9 mouse cellular contexts compared by ENCODE assay signal in the genomic region with DNA sequence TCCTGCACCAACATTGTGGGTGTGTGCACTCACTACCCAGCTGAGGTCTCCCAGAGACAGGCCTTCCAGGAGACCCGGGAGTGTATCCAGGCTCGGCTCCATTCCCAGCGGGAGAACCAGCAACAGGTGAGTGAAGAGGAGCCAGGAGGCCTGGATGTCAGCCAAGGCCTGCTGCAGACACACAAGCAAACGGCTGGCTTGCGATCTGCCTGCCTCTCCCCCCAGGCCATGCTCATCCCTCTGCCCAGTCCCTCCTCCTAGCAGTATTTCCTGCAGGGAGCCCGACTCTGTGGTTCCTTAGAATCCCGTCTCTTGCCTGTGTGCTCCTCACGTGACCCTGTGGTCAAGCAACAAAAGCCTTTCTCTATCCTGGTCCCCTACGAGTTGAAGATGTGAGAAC.
DNase-seq lines count a peak whose midpoint lies in the region; ATAC-seq and TF ChIP-seq lines count a peak whose summit lies in the region.
"Had no signal": no experiment of that assay in that cellular context is flagged by ENCODE, and none has a peak within 500 bp of the region (broad histone marks: within the 10 kb centered on the region; RNA-seq: fewer than 3 reads in every experiment).

No protein-coding gene starts in this region.

- H3K4me1 ChIP-seq in liver, adult 2 months (ENCODE audit: control insufficient read depth, insufficient read depth, low read length), result no peaks in the 10 kb centered on the region
- H3K4me1 ChIP-seq in liver, postnatal 0 days (ENCODE audit: insufficient read depth), result no peaks in the 10 kb centered on the region

- no peak overlapping the region for H3K9ac ChIP-seq in liver, adult 2 months (ENCODE audit: low read depth, low read length)
- no peak overlapping the region for H3K9ac ChIP-seq in liver, postnatal 0 days (replicated peaks)
- H3K9ac ChIP-seq: limb, embryonic 15.5 days had no signal

- DNase-seq in adrenal gland, adult (ENCODE audit: inconsistent age in 2 of 2, low spot score in 1 of 2), result peak; percentile 34 to 65
- no peak for DNase-seq in adrenal gland, postnatal 4 days (ENCODE audit: low spot score in 2 of 2)
- DNase-seq in liver, adult 2 months (ENCODE audit: extremely low read depth, low read depth, low spot score), result peak; percentile 77
- no peak for DNase-seq in liver, postnatal 0 days
- DNase-seq in gastrocnemius, postnatal 14 days, result peak; percentile 79
- peak; percentile 32 for DNase-seq in ovary, postnatal 14 days (ENCODE audit: low spot score)
- DNase-seq in embryo, embryonic 9.5 days (ENCODE audit: extremely low spot score), result no peak
- DNase-seq in layer of hippocampus, adult 9-10 months (ENCODE audit: low spot score), result no peak

- no peak for TF ChIP-seq POLR2A in liver, adult 2 months (IDR thresholded peaks at IDR 0.05; ENCODE audit: extremely low read depth, insufficient read depth, low read length)

- H3K4me3 ChIP-seq in liver, adult 2 months (ENCODE audit: insufficient read depth, low read depth, low read length), result no peak overlapping the region
- H3K4me3 ChIP-seq in liver, postnatal 0 days (ENCODE audit: low read depth, low read length), result no peak overlapping the region
- H3K4me3 ChIP-seq: limb, embryonic 15.5 days had no signal

- H3K36me3 ChIP-seq in liver, adult 2 months (ENCODE audit: control insufficient read depth, insufficient read depth, low read length), result no peaks in the 10 kb centered on the region
- no peaks in the 10 kb centered on the region for H3K36me3 ChIP-seq in liver, postnatal 0 days (replicated peaks; ENCODE audit: insufficient read depth, low read length)
- H3K36me3 ChIP-seq: limb, embryonic 15.5 days had no signal

- TF ChIP-seq EP300 in liver, postnatal 0 days (IDR thresholded peaks at IDR 0.05; ENCODE audit: low read depth), result no peak

- WGBS in liver, adult 2 months, result 28% methylated on average over 9 of the region's 9 CpGs
- 52% methylated on average over 9 of the region's 9 CpGs for WGBS in liver, postnatal 0 days (ENCODE audit: insufficient replicate concordance)

- no peaks in the 10 kb centered on the region for H3K27me3 ChIP-seq in liver, adult 2 months (ENCODE audit: control insufficient read depth, insufficient read depth, low read length)
- H3K27me3 ChIP-seq in liver, postnatal 0 days (ENCODE audit: insufficient read depth, low read length), result no peaks in the 10 kb centered on the region
- H3K27me3 ChIP-seq: limb, embryonic 15.5 days had no signal

- ATAC-seq in liver, postnatal 0 days, result no peak

- no peaks in the 10 kb centered on the region for H3K9me3 ChIP-seq in liver, postnatal 0 days (ENCODE audit: low read length)
- H3K9me3 ChIP-seq: limb, embryonic 15.5 days had no signal

- H3K4me2 ChIP-seq in liver, postnatal 0 days (ENCODE audit: low read depth, low read length), result no peak overlapping the region
- H3K4me2 ChIP-seq: limb, embryonic 15.5 days had no signal

- no peaks in the 10 kb centered on the region for H3K79me2 ChIP-seq in liver, adult 2 months (ENCODE audit: control insufficient read depth, insufficient read depth, low read length)

- H3K27ac ChIP-seq in liver, adult 2 months (replicated peaks; ENCODE audit: insufficient read depth, low read depth, low read length), result no peak overlapping the region
- no peak overlapping the region for H3K27ac ChIP-seq in liver, postnatal 0 days (ENCODE audit: low read depth)
- H3K27ac ChIP-seq: limb, embryonic 15.5 days had no signal

- intact Hi-C loops in gastrocnemius, postnatal 14 days (cut with DNase I; ENCODE audit: low total_unique reads), result no loop called here

- TF ChIP-seq CTCF in liver, adult 2 months (IDR thresholded peaks at IDR 0.05; ENCODE audit: low read depth, low read length), result no peak
- no peak for TF ChIP-seq CTCF in liver, postnatal 0 days (IDR thresholded peaks at IDR 0.05; ENCODE audit: low read depth)

Comparison
In these comparisons a context has a peak if more than half of its experiments do, and no peak if none do; other contexts are left out.
1. DNase-seq: peak in adrenal gland, adult (2 of 2), liver, adult 2 months (single experiment), gastrocnemius, postnatal 14 days (single experiment) and ovary, postnatal 14 days (single experiment); none in adrenal gland, postnatal 4 days (0 of 2), liver, postnatal 0 days (single experiment), embryo, embryonic 9.5 days (single experiment) and layer of hippocampus, adult 9-10 months (single experiment).